Comparison of ENCODE assay signal across 19 mouse cellular contexts in the genomic region with DNA sequence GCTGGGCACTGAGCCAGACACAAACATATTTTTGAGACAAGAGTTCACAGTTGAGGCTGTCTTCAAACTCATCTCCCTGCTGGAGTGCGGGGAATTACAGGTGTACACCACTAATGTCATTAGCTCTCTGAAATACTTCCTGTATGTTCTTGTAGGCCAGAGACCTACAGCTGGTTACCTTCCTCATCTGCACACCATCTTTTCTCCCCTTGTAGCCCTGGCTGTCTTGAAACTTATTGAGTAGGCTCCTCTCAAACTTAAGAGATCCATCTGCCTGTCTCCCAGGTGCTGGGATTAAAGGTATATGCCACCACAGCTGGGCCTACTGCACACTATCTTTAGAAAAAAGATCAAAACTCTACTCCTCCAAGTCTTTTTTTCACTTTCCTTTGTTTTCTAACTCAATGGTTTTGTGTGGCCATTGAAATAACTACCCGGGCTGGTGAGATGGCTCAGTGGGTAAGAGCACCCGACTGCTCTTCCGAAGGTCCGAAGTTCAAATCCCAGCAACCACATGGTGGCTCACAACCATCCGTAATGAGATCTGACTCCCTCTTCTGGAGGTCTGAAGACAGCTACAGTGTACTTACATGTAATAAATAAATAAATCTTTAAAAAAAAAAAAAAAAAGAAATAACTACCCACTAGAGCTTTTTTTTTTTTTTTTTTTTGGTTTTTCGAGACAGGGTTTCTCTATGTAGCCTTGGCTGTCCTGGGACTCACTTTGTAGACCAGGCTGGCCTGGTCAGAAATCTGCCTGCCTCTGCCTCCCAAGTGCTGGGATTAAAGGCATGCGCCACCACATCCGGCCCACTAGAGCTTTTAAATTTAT. TPM values are rescaled to one million over a fixed set of nuclear protein-coding genes. Genes with fewer than 3 reads are reported as not detected.
DNase-seq lines count a peak whose midpoint lies in the region; ATAC-seq and TF ChIP-seq lines count a peak whose summit lies in the region.
"Not testable (repeated sequence)": the region's sequence is repeated elsewhere in the genome, so short reads cannot be mapped to it uniquely, and the experiment has no call there.
"Had no signal": no experiment of that assay in that cellular context is flagged by ENCODE, and none has a peak within 500 bp of the region (broad histone marks: within the 10 kb centered on the region; RNA-seq: fewer than 3 reads in every experiment).

No protein-coding gene starts in this region.

- H3K4me3 ChIP-seq in CH12.LX (replicated peaks in 1 of 3; ENCODE audit: low read depth in 2 of 3, low read length in 2 of 3, poor library complexity in 1 of 3); embryonic fibroblast, embryonic 13.5 days (ENCODE audit: insufficient read depth, low read length); hindbrain, embryonic 16.5 days (ENCODE audit: low read length); kidney, embryonic 14.5 days (ENCODE audit: low read length); limb, embryonic 13.5 days; lung, embryonic 14.5 days (ENCODE audit: low read depth, low read length); small intestine, adult 2 months (ENCODE audit: low read depth, low read length): not testable (repeated sequence)

- not testable (repeated sequence) for H3K9ac ChIP-seq in CH12.LX (ENCODE audit: insufficient read depth, low read depth); hindbrain, embryonic 16.5 days (ENCODE audit: low read depth, low read length); kidney, embryonic 14.5 days (ENCODE audit: low read depth, low read length); limb, embryonic 13.5 days; lung, embryonic 14.5 days

- TF ChIP-seq RAD21 in CH12.LX (IDR thresholded peaks at IDR 0.05; ENCODE audit: low read depth, low read length) = not testable (repeated sequence)

- H3K36me3 ChIP-seq in CH12.LX (replicated peaks in 1 of 2; ENCODE audit: control insufficient read depth in 1 of 2, insufficient read depth in 1 of 2, low read length in 1 of 2) = peaks cover 15 to 36% of the 10 kb centered on the region in 2 experiments
- not testable (repeated sequence) for H3K36me3 ChIP-seq in hindbrain, embryonic 16.5 days (ENCODE audit: control insufficient read depth, insufficient read depth, low read length); small intestine, adult 2 months (ENCODE audit: control insufficient read depth, insufficient read depth, low read length)
- H3K36me3 ChIP-seq in kidney, embryonic 14.5 days (ENCODE audit: control insufficient read depth, insufficient read depth, low read length) = peaks cover 22% of the 10 kb centered on the region
- H3K36me3 ChIP-seq in limb, embryonic 13.5 days = peaks cover 19% of the 10 kb centered on the region
- H3K36me3 ChIP-seq in lung, embryonic 14.5 days (ENCODE audit: insufficient read depth) = peaks cover 25% of the 10 kb centered on the region

- TF ChIP-seq EP300 in CH12.LX (IDR thresholded peaks at IDR 0.05; ENCODE audit: low read length) = not testable (repeated sequence)

- dilution Hi-C loops in CH12.LX (cut with MboI; ENCODE audit: extremely low pct_ligation_motif_present, extremely low pct_unique_long_range_greater_than_20kb, low sequenced_read_pairs) = not testable (repeated sequence)

- in situ Hi-C loops in CH12.LX (cut with MboI; ENCODE audit: low pct_ligation_motif_present, low pct_unique_long_range_greater_than_20kb, low sequenced_read_pairs) = not testable (repeated sequence)

- 54% methylated on average over 9 of the region's 9 CpGs for WGBS in hindbrain, embryonic 16.5 days
- WGBS in kidney, embryonic 14.5 days = 60% methylated on average over 9 of the region's 9 CpGs
- 61% methylated on average over 9 of the region's 9 CpGs for WGBS in limb, embryonic 13.5 days
- WGBS in lung, embryonic 14.5 days = 49% methylated on average over 9 of the region's 9 CpGs
- 49% methylated on average over 9 of the region's 9 CpGs for WGBS in small intestine, adult 2 months

- DNase-seq in CH12.LX (ENCODE audit: extremely low read depth) (peak; percentile 53), ZHBTc4 (ENCODE audit: low read depth, low spot score) (peak; percentile 60)
- peak; percentile 21 for DNase-seq in lung, embryonic 14.5 days

- not testable (repeated sequence) for H3K9me3 ChIP-seq in CH12.LX (replicated peaks; ENCODE audit: low read length); hindbrain, embryonic 16.5 days (ENCODE audit: control insufficient read depth, low read length); kidney, embryonic 14.5 days (ENCODE audit: control insufficient read depth, low read length); limb, embryonic 13.5 days; lung, embryonic 14.5 days (ENCODE audit: low read depth, low read length)

- not testable (repeated sequence) for H3K27me3 ChIP-seq in CH12.LX (replicated peaks); hindbrain, embryonic 16.5 days (replicated peaks; ENCODE audit: control insufficient read depth, insufficient read depth, low read length); kidney, embryonic 14.5 days (ENCODE audit: control insufficient read depth, insufficient read depth, low read length); limb, embryonic 13.5 days; lung, embryonic 14.5 days (ENCODE audit: insufficient read depth, low read length); small intestine, adult 2 months (ENCODE audit: control insufficient read depth, insufficient read depth, low read length)

- H3K79me2 ChIP-seq in CH12.LX (replicated peaks; ENCODE audit: control insufficient read depth, extremely low read depth, insufficient read depth, poor library complexity, severe bottlenecking) = peaks cover 19% of the 10 kb centered on the region

- H3K27ac ChIP-seq in CH12.LX (ENCODE audit: insufficient read depth, low read depth); embryonic fibroblast, embryonic 13.5 days (ENCODE audit: insufficient read depth, low read length); lung, embryonic 14.5 days (ENCODE audit: low read depth): not testable (repeated sequence)
- 0 out of 2 replicates have a peak overlapping the region, but pooled peaks have one; percentile 3 for H3K27ac ChIP-seq in hindbrain, embryonic 16.5 days (ENCODE audit: low read depth, low read length)
- H3K27ac ChIP-seq in kidney, embryonic 14.5 days (ENCODE audit: low read depth, low read length) = peak overlapping the region; percentile 96
- H3K27ac ChIP-seq in limb, embryonic 13.5 days = 0 out of 2 replicates have a peak overlapping the region, but pooled peaks have one; percentile 94
- H3K27ac ChIP-seq in small intestine, adult 2 months (ENCODE audit: insufficient read depth, low read depth, low read length) = peak overlapping the region; percentile 92

- peak in 1 of 2 experiments; percentile 13; a peak in 1 of 4 replicates for TF ChIP-seq CTCF in CH12.LX (conservative IDR thresholded peaks at IDR 0.05 in 1 of 2, IDR thresholded peaks at IDR 0.05 in 1 of 2; ENCODE audit: low read depth in 2 of 2, low read length in 2 of 2)
- not testable (repeated sequence) for TF ChIP-seq CTCF in embryonic fibroblast, embryonic 13.5 days (IDR thresholded peaks at IDR 0.05; ENCODE audit: borderline replicate concordance, insufficient read depth, low read length); lung, embryonic 14.5 days (IDR thresholded peaks at IDR 0.05; ENCODE audit: low read depth); small intestine, adult 2 months (IDR thresholded peaks at IDR 0.05; ENCODE audit: extremely low read depth, insufficient read length, insufficient replicate concordance, low read depth, low read length)

- not testable (repeated sequence) for H3K4me2 ChIP-seq in CH12.LX (ENCODE audit: insufficient read depth, low read depth, poor library complexity, severe bottlenecking); hindbrain, embryonic 16.5 days (ENCODE audit: low read length); kidney, embryonic 14.5 days (replicated peaks; ENCODE audit: low read depth, low read length); limb, embryonic 13.5 days (replicated peaks); lung, embryonic 14.5 days

- H3K4me1 ChIP-seq in CH12.LX (ENCODE audit: control insufficient read depth in 1 of 2, insufficient read depth in 2 of 2) = peaks cover 10 to 19% of the 10 kb centered on the region in 2 experiments; a peak in 3 of 4 replicates
- not testable (repeated sequence) for H3K4me1 ChIP-seq in embryonic fibroblast, embryonic 13.5 days (ENCODE audit: control insufficient read depth, insufficient read depth, low read length); lung, embryonic 14.5 days (ENCODE audit: insufficient read depth)
- peaks cover 11% of the 10 kb centered on the region for H3K4me1 ChIP-seq in hindbrain, embryonic 16.5 days (ENCODE audit: control insufficient read depth, insufficient read depth, low read depth, low read length)
- H3K4me1 ChIP-seq in kidney, embryonic 14.5 days (ENCODE audit: control insufficient read depth, insufficient read depth, low read length) = 0 out of 2 replicates have a peak, but pooled peaks cover 11% of the 10 kb centered on the region
- H3K4me1 ChIP-seq in limb, embryonic 13.5 days = peaks cover 13% of the 10 kb centered on the region
- peaks cover 20% of the 10 kb centered on the region; the same call in 1 of the 2 replicates for H3K4me1 ChIP-seq in small intestine, adult 2 months (ENCODE audit: control insufficient read depth, insufficient read depth, insufficient read length, low read length)

- TF ChIP-seq POLR2A in CH12.LX (IDR thresholded peaks at IDR 0.05; ENCODE audit: low read depth, low read length) = peak; percentile 31; the same call in 1 of the 2 replicates
- peak; percentile 31 for TF ChIP-seq POLR2A in embryonic fibroblast, embryonic 13.5 days (IDR thresholded peaks at IDR 0.05; ENCODE audit: low read depth, low read length)
- not testable (repeated sequence) for TF ChIP-seq POLR2A in small intestine, adult 2 months (IDR thresholded peaks at IDR 0.05; ENCODE audit: low read depth, low read length)

- ATAC-seq in hindbrain, embryonic 16.5 days; kidney, embryonic 14.5 days (ENCODE audit: low FRiP score, low TSS enrichment); limb, embryonic 13.5 days (ENCODE audit: low FRiP score, low read depth); lung, embryonic 14.5 days (ENCODE audit: insufficient read depth): not testable (repeated sequence)

RNA-seq across cellular contexts. Expression of gene Hspa1b, which starts 10.1 kb away (rescaled TPM):
- 0.08 and 0.25 TPM in 2 replicates for total RNA-seq in CH12.LX (2012; rRNA removed)
- 0.15 and 0.30 TPM in 2 replicates for total RNA-seq in CH12.LX (2014; rRNA removed)
- 0.15 TPM in 1 of 2 replicates, not detected in the other for polyA plus RNA-seq in CH12.LX (2012; ENCODE audit: insufficient read length, low read depth)
- 20.9 and 36.6 TPM in 2 replicates for polyA plus RNA-seq in embryonic fibroblast, embryonic 13.5 days (2011; ENCODE audit: insufficient read length, low read depth, missing spikeins)
- 0.45 and 0.74 TPM in 2 replicates for polyA plus RNA-seq in hindbrain, embryonic 16.5 days (2015; fragmentation: Nextera tagmentation; extraction: Ambion mirVana)
- polyA plus RNA-seq in kidney, embryonic 14.5 days (2014; fragmentation: Nextera tagmentation; extraction: Ambion mirVana) = 0.54 and 0.80 TPM in 2 replicates
- polyA plus RNA-seq in limb, embryonic 13.5 days (2015; fragmentation: Nextera tagmentation; extraction: Ambion mirVana) = 0.32 and 0.43 TPM in 2 replicates
- polyA plus RNA-seq in lung, embryonic 14.5 days (2014; fragmentation: Nextera tagmentation; extraction: Ambion mirVana) = 0.16 and 0.35 TPM in 2 replicates
- polyA plus RNA-seq in small intestine, adult 2 months (2012; rRNA removed) = 17.1 and 19.8 TPM in 2 replicates

RNA-seq across cellular contexts. Expression of gene Neu1, which starts 17.9 kb away (rescaled TPM):
- total RNA-seq in CH12.LX (2012; rRNA removed) (27.5 and 31.2 TPM in 2 replicates), CH12.LX (2014; rRNA removed) (28.8 and 32.0 TPM in 2 replicates)
- polyA plus RNA-seq in CH12.LX (2012; ENCODE audit: insufficient read length, low read depth) = 31.9 and 35.4 TPM in 2 replicates
- 10.0 and 11.3 TPM in 2 replicates for polyA plus RNA-seq in embryonic fibroblast, embryonic 13.5 days (2011; ENCODE audit: insufficient read length, low read depth, missing spikeins)
- polyA plus RNA-seq in hindbrain, embryonic 16.5 days (2015; fragmentation: Nextera tagmentation; extraction: Ambion mirVana) = 41.7 and 42.1 TPM in 2 replicates
- 19.6 and 23.2 TPM in 2 replicates for polyA plus RNA-seq in kidney, embryonic 14.5 days (2014; fragmentation: Nextera tagmentation; extraction: Ambion mirVana)
- 20.0 and 21.0 TPM in 2 replicates for polyA plus RNA-seq in limb, embryonic 13.5 days (2015; fragmentation: Nextera tagmentation; extraction: Ambion mirVana)
- polyA plus RNA-seq in lung, embryonic 14.5 days (2014; fragmentation: Nextera tagmentation; extraction: Ambion mirVana) = 10.6 and 11.6 TPM in 2 replicates
- 21.2 and 68.8 TPM in 2 replicates for polyA plus RNA-seq in small intestine, adult 2 months (2012; rRNA removed)

RNA-seq across cellular contexts. Expression of gene Gm20481, which starts 20.8 kb away (rescaled TPM):
- total RNA-seq in CH12.LX (2012; rRNA removed) = not detected in 2 replicates
- total RNA-seq in CH12.LX (2014; rRNA removed) = not detected in 2 replicates
- not detected in 2 replicates for polyA plus RNA-seq in CH12.LX (2012; ENCODE audit: insufficient read length, low read depth)
- polyA plus RNA-seq in embryonic fibroblast, embryonic 13.5 days (2011; ENCODE audit: insufficient read length, low read depth, missing spikeins) = not detected in 2 replicates
- polyA plus RNA-seq in hindbrain, embryonic 16.5 days (2015; fragmentation: Nextera tagmentation; extraction: Ambion mirVana) = not detected in 2 replicates
- polyA plus RNA-seq in kidney, embryonic 14.5 days (2014; fragmentation: Nextera tagmentation; extraction: Ambion mirVana) = not detected in 2 replicates
- not detected in 2 replicates for polyA plus RNA-seq in limb, embryonic 13.5 days (2015; fragmentation: Nextera tagmentation; extraction: Ambion mirVana)
- polyA plus RNA-seq in lung, embryonic 14.5 days (2014; fragmentation: Nextera tagmentation; extraction: Ambion mirVana) = 1.3 TPM in 1 of 2 replicates, not detected in the other
- not detected in 2 replicates for polyA plus RNA-seq in small intestine, adult 2 months (2012; rRNA removed)
- total RNA-seq: gastrocnemius, adult 2 months; heart, postnatal 10 days; left cerebral cortex, adult 2 months; left cerebral cortex, postnatal 4 days; monocyte, adult 5-6 weeks had no signal
- polyA plus RNA-seq: cerebellum, adult 2 months; embryonic facial prominence, embryonic 13.5 days; heart, embryonic 10.5 days; lung, adult 2 months; neural tube, embryonic 13.5 days; testis, adult 2 months had no signal

RNA-seq across cellular contexts. Expression of gene Hspa1a, which starts 23.0 kb away (rescaled TPM):
- not detected in 2 replicates for total RNA-seq in CH12.LX (2012; rRNA removed)
- total RNA-seq in CH12.LX (2014; rRNA removed) = not detected in 2 replicates
- not detected in 2 replicates for polyA plus RNA-seq in CH12.LX (2012; ENCODE audit: insufficient read length, low read depth)
- polyA plus RNA-seq in embryonic fibroblast, embryonic 13.5 days (2011; ENCODE audit: insufficient read length, low read depth, missing spikeins) = 6.0 and 6.5 TPM in 2 replicates
- polyA plus RNA-seq in hindbrain, embryonic 16.5 days (2015; fragmentation: Nextera tagmentation; extraction: Ambion mirVana) = 15.3 and 18.1 TPM in 2 replicates
- polyA plus RNA-seq in kidney, embryonic 14.5 days (2014; fragmentation: Nextera tagmentation; extraction: Ambion mirVana) = 4.3 and 4.8 TPM in 2 replicates
- 3.7 and 4.4 TPM in 2 replicates for polyA plus RNA-seq in limb, embryonic 13.5 days (2015; fragmentation: Nextera tagmentation; extraction: Ambion mirVana)
- 2.0 and 2.1 TPM in 2 replicates for polyA plus RNA-seq in lung, embryonic 14.5 days (2014; fragmentation: Nextera tagmentation; extraction: Ambion mirVana)
- polyA plus RNA-seq in small intestine, adult 2 months (2012; rRNA removed) = 8.9 and 9.3 TPM in 2 replicates

RNA-seq across cellular contexts. Expression of gene Hspa1l, which starts 23.6 kb away (rescaled TPM):
- total RNA-seq in CH12.LX (2012; rRNA removed) = 0.30 and 0.38 TPM in 2 replicates
- total RNA-seq in CH12.LX (2014; rRNA removed) = not detected in 2 replicates
- polyA plus RNA-seq in CH12.LX (2012; ENCODE audit: insufficient read length, low read depth) = 1.1 and 1.4 TPM in 2 replicates
- not detected in 2 replicates for polyA plus RNA-seq in embryonic fibroblast, embryonic 13.5 days (2011; ENCODE audit: insufficient read length, low read depth, missing spikeins)
- polyA plus RNA-seq in hindbrain, embryonic 16.5 days (2015; fragmentation: Nextera tagmentation; extraction: Ambion mirVana) = 1.4 and 1.6 TPM in 2 replicates
- 0.79 and 1.3 TPM in 2 replicates for polyA plus RNA-seq in kidney, embryonic 14.5 days (2014; fragmentation: Nextera tagmentation; extraction: Ambion mirVana)
- polyA plus RNA-seq in limb, embryonic 13.5 days (2015; fragmentation: Nextera tagmentation; extraction: Ambion mirVana) = 0.49 and 0.81 TPM in 2 replicates
- polyA plus RNA-seq in lung, embryonic 14.5 days (2014; fragmentation: Nextera tagmentation; extraction: Ambion mirVana) = 0.83 and 1.1 TPM in 2 replicates
- 0.06 and 0.14 TPM in 2 replicates for polyA plus RNA-seq in small intestine, adult 2 months (2012; rRNA removed)

Comparison
In these comparisons a context has a peak if more than half of its experiments do, and no peak if none do; other contexts are left out.
1. RNA of gene Hspa1b, which starts 10.1 kb away (polyA plus RNA-seq): 20.9 to 36.6 TPM in embryonic fibroblast, embryonic 13.5 days and 17.1 to 19.8 TPM in small intestine, adult 2 months; 0.45 to 0.74 TPM in hindbrain, embryonic 16.5 days, 0.54 to 0.80 TPM in kidney, embryonic 14.5 days, 0.32 to 0.43 TPM in limb, embryonic 13.5 days, 0.16 to 0.35 TPM in lung, embryonic 14.5 days and 0.15 TPM in CH12.LX; every median in the first group is over 10 times any median in the second.
2. Peak in every context shown above with its lines, with median percentiles within 50 percentile points of each other: DNase-seq.